In the genomic region with DNA sequence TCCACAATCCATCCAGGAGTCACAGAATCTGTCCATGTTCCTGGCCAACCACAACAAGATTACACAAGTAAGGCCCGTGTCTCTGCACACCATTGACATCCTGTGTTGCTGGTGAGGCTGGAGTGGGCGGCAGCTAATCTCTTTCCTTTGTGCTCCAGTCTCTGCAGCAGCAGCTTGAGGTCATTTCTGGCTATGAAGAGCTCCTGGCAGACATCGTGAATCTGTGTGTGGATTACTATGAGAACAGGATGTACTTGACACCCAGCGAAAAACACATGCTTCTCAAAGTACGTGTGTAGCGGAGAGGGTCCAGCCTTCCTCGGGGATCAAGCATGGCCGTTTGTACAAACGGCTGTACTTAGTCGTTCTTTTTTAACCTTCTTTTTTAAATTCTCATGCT, we compare ENCODE assay signal across 15 mouse cellular contexts. TPM values are rescaled to one million over a fixed set of nuclear protein-coding genes. Genes with fewer than 3 reads are reported as not detected.
DNase-seq lines count a peak whose midpoint lies in the region; ATAC-seq and TF ChIP-seq lines count a peak whose summit lies in the region.
"Had no signal": no experiment of that assay in that cellular context is flagged by ENCODE, and none has a peak within 500 bp of the region (broad histone marks: within the 10 kb centered on the region; RNA-seq: fewer than 3 reads in every experiment).

No protein-coding gene starts in this region.

- DNase-seq in kidney, adult 2 months, result peak; percentile 27
- DNase-seq in gastrocnemius, postnatal 36 days, result peak; percentile 30 to 55
- DNase-seq in heart, postnatal 25 days (ENCODE audit: low spot score), result peak; percentile 75
- DNase-seq in lung, postnatal 4 days, result peak; percentile 49 to 75
- no peak for DNase-seq in cerebellum, postnatal 4 days (ENCODE audit: low spot score in 2 of 2)
- no peak for DNase-seq in thymus, postnatal 14 days
- DNase-seq in cerebellum, adult 2 months, result no peak
- DNase-seq: adrenal gland, adult 8-10 months; embryo, embryonic 11 days; right cerebral cortex, adult 18-20 months had no signal

- H3K9ac ChIP-seq in kidney, embryonic 14.5 days (ENCODE audit: low read depth, low read length), result no peak overlapping the region
- H3K9ac ChIP-seq: liver, embryonic 14.5 days; neural tube, embryonic 13.5 days had no signal

- H3K4me2 ChIP-seq in kidney, embryonic 14.5 days (replicated peaks; ENCODE audit: low read depth, low read length), result no peak overlapping the region
- H3K4me2 ChIP-seq: midbrain, embryonic 11.5 days; neural tube, embryonic 13.5 days had no signal

- peaks cover 7% of the 10 kb centered on the region for H3K36me3 ChIP-seq in kidney, adult 2 months (ENCODE audit: control insufficient read depth, insufficient read depth, low read length)
- peaks cover 84% of the 10 kb centered on the region for H3K36me3 ChIP-seq in kidney, embryonic 14.5 days (ENCODE audit: control insufficient read depth, insufficient read depth, low read length)

- H3K9me3 ChIP-seq in kidney, embryonic 14.5 days (ENCODE audit: control insufficient read depth, low read length), result no peaks in the 10 kb centered on the region
- H3K9me3 ChIP-seq: neural tube, embryonic 13.5 days had no signal

- TF ChIP-seq CTCF in kidney, adult 2 months (conservative IDR thresholded peaks at IDR 0.05; ENCODE audit: insufficient read depth, insufficient read length, low read depth, low read length), result no peak
- no peak for TF ChIP-seq CTCF in cerebellum, adult 2 months (IDR thresholded peaks at IDR 0.05; ENCODE audit: borderline replicate concordance, insufficient read depth, low read depth, low read length)

- no peak overlapping the region for H3K4me3 ChIP-seq in kidney, adult 2 months (ENCODE audit: insufficient read depth, low read depth, low read length)
- no peak overlapping the region for H3K4me3 ChIP-seq in kidney, embryonic 14.5 days (ENCODE audit: low read length)
- no peak overlapping the region for H3K4me3 ChIP-seq in cerebellum, adult 2 months (replicated peaks; ENCODE audit: insufficient read depth, low read depth, low read length)
- H3K4me3 ChIP-seq: neural tube, embryonic 13.5 days had no signal

- no peaks in the 10 kb centered on the region for H3K4me1 ChIP-seq in kidney, adult 2 months (ENCODE audit: control insufficient read depth, insufficient read depth, low read length)
- H3K4me1 ChIP-seq in kidney, embryonic 14.5 days (ENCODE audit: control insufficient read depth, insufficient read depth, low read length), result no peaks in the 10 kb centered on the region
- H3K4me1 ChIP-seq in cerebellum, adult 2 months (ENCODE audit: control insufficient read depth, insufficient read depth, low read length), result no peaks in the 10 kb centered on the region

- 82% methylated on average over 10 of the region's 10 CpGs for whole genome bisulfite sequencing in kidney, adult 2 months
- 84% methylated on average over 10 of the region's 10 CpGs for WGBS in kidney, embryonic 14.5 days
- 92% methylated on average over 10 of the region's 10 CpGs for whole genome bisulfite sequencing in cerebellum, adult 2 months

- no peak overlapping the region for H3K27ac ChIP-seq in kidney, adult 2 months (ENCODE audit: insufficient read depth, low read depth, low read length)
- H3K27ac ChIP-seq in kidney, embryonic 14.5 days (ENCODE audit: low read depth, low read length), result no peak overlapping the region
- H3K27ac ChIP-seq in cerebellum, adult 2 months (ENCODE audit: insufficient read depth, low read length), result no peak overlapping the region
- H3K27ac ChIP-seq: kidney, postnatal 0 days; liver, embryonic 14.5 days; neural tube, embryonic 13.5 days had no signal

- ATAC-seq in kidney, embryonic 14.5 days (ENCODE audit: low FRiP score, low TSS enrichment), result no peak

- intact Hi-C loops in gastrocnemius, postnatal 36 days (cut with DNase I), result no loop called here
- intact Hi-C loops in heart, postnatal 25 days (cut with DNase I), result loop anchor here (2.0 kb wide), 1 partner anchor 27 kb away; no protein-coding TSS in a partner anchor

- H3K27me3 ChIP-seq in kidney, adult 2 months (replicated peaks; ENCODE audit: control insufficient read depth, insufficient read depth, low read length), result no peaks in the 10 kb centered on the region
- no peaks in the 10 kb centered on the region for H3K27me3 ChIP-seq in kidney, embryonic 14.5 days (ENCODE audit: control insufficient read depth, insufficient read depth, low read length)
- H3K27me3 ChIP-seq in cerebellum, adult 2 months (ENCODE audit: control insufficient read depth, insufficient read depth, low read length), result no peaks in the 10 kb centered on the region; the same call in 1 of the 2 replicates
- H3K27me3 ChIP-seq: neural tube, embryonic 13.5 days had no signal

- TF ChIP-seq POLR2A in kidney, adult 2 months (IDR thresholded peaks at IDR 0.05; ENCODE audit: low read depth, low read length), result no peak
- no peak for TF ChIP-seq POLR2A in cerebellum, adult 2 months (IDR thresholded peaks at IDR 0.05; ENCODE audit: borderline replicate concordance, insufficient read depth, low read length)

RNA-seq across cellular contexts. Expression of gene Cyfip1, which starts 36.2 kb away (rescaled TPM):
- 28.5 and 32.7 TPM in 2 replicates for polyA plus RNA-seq in kidney, adult 2 months (2012; rRNA removed)
- 60.3 and 119 TPM in 2 replicates for polyA plus RNA-seq in kidney, embryonic 14.5 days (2014; fragmentation: Nextera tagmentation; extraction: Ambion mirVana)
- total RNA-seq in gastrocnemius, postnatal 36 days (2021), result 10 to 100 TPM; 19.7 to 21.4 TPM
- 10 to 100 TPM; 37.3 to 42.1 TPM for total RNA-seq in heart, postnatal 25 days (2021)
- 48.2 and 52.8 TPM in 2 replicates for polyA plus RNA-seq in cerebellum, adult 2 months (2012; rRNA removed)

Comparison
In these comparisons a context has a peak if more than half of its experiments do, and no peak if none do; other contexts are left out.
1. DNase-seq: peak in kidney, adult 2 months (single experiment), gastrocnemius, postnatal 36 days (2 of 2), heart, postnatal 25 days (single experiment) and lung, postnatal 4 days (2 of 2); none in cerebellum, postnatal 4 days (0 of 2), thymus, postnatal 14 days (single experiment) and cerebellum, adult 2 months (0 of 2).